Mouse (Mus musculus): ENCODE measurements around the gene Marf1.
"Not testable (repeated sequence)": the region's sequence is repeated elsewhere in the genome, so short reads cannot be mapped to it uniquely, and the experiment has no call there.

The Marf1 gene

DNA sequence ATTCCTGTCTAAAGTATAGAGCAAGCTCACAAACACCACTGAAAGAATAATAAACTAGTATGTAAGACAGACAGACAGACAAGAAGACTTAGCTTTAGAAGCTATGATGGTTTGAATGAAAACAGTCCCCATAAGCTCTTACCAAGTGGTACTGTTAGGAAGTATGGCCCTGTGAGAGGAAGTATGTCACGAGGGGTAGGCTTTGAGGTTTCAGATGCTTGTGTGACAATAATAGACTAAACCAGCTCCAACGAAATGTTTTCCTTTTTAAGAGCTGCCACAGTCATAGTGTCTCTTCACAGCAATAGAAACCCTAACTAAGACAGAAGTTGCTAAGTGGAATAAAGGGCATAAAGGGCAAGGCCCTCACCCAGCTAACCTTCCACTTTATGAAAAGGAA, 28.1 kb downstream of the Marf1 start:
- DNase-seq (ENCODE audit: low spot score): no peak

DNA sequence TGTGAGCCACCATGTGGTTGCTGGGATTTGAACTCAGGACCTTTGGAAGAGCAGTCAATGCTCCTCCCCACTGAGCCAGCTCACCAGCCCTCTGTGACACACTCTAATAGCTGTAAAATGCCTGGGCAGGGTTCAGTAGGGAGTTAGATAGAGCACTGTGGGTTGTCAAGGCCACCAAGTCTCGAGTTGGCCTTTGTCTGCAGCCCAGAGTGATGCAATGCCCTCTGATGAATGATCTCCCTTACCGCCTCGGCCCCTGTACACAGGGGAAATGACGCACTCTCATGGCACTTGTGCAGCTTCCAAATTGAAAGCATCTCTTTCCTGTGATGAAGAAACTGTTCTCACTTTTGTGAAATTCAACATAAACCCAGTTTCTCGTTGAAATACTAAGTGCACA, 31.3 kb downstream of the Marf1 start:
- no peak for DNase-seq (ENCODE audit: low spot score)

GRCm38 (mm10) chr16:14131376-14131775, 31.8 kb downstream of the Marf1 start:
- no peak for DNase-seq (ENCODE audit: low spot score)

DNA sequence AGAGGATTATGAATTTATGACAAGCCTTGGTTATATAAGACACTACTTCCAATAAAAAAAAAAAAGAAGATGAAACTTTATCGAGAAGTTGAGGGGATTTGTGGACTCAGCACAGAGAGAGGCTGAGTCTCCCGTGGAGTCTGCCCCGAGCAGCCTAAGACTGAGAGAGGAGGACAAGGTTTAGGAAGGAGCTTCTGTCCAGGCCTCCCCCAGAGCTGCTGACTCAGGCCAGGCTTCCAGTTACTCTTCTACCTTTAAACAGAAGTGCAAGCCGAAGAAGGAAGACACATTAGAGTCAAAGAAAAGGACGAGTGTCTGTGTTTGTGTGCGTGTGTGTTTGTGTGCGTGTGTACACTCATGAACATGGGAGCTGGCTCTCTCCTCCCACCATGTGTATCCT, 32.4 kb downstream of the Marf1 start:
- DNase-seq (ENCODE audit: low spot score): no peak

GRCm38 (mm10) chr16:14128977-14129376, 34.2 kb downstream of the Marf1 start:
- no peak for DNase-seq (ENCODE audit: low spot score)

DNA sequence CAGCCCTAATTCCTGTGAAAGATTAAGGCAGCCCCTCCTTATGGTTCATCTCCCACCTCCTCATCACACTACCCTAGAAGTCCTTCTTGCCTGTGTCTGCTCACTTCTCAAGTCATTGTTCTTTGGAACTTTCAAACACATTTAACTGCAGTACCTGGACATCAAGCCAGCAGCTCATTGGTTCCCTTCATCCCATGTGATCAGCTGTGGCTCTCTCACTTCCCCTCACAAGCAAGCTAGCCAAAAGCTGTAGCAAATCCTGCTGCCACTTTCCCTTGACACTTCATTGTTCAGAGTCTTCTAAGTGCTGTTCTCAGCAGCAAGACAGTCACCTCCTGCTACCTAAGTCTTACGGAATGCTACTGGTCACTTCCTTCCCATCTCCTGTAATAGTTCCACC, 37.9 kb downstream of the Marf1 start:
- DNase-seq (ENCODE audit: low spot score): no peak

DNA sequence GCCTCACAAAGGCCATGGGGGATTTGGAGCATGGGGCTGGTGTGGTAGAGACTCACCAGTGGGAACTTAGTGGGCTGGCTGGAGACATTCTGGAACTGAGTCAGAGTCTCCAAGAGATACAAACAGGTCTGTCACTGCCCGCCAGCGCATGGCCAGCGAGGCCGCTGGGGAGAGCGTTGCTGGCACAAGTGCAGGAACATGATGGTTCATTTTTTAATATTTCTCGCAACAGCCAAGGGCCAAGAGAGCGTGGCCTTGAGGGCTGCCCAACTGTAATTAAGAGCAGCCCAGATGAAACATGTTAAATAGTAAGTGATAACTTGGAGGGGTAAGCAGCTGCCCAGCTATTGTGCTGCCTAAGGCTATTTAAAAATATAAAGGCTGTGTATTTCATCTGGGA, 38.4 kb downstream of the Marf1 start:
- DNase-seq (ENCODE audit: low spot score): no peak

- DNase-seq (ENCODE audit: low spot score): no peak
Measured at GRCm38 (mm10) chr16:14123901-14124300, 39.2 kb downstream of the Marf1 start.

DNA sequence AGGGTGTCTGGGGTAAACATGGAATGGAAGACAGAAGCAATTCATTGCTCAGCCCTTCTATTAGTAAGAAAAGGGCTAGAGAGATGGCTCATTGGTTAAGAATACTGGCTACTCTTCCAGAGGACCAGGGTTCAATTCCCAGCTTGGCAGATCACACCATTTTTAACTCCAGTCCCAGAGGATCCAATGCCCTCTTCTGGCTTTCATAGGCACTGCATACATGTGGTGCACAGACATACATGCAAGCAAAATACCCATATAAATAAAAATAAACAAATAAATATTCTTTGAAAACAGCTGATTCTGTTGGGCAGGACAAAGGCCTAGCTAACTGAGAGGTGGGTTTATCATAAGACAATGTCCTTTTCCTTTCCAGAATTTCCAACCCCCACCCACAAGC, 40.6 kb downstream of the Marf1 start:
- DNase-seq (ENCODE audit: low spot score): no peak

DNA sequence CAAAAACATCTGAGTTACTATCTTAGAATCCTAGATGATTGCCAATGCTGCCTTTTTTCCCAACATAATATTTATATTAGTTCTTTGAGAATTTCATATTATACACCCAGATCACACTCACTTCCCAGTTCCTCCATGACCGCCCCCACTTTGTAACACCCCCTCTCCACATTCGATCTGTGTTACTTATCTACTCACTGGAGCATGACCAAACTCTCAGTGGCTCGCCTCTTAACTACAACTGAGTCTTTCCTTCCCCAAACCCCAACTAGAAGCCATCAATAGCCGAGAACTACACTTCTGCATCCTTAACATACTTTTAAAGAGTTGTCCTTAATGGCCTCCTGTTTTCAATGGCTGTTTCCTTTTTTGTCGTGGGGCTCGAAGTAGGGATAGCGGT, 41.6 kb downstream of the Marf1 start:
- DNase-seq (ENCODE audit: low spot score): no peak

GRCm38 (mm10) chr16:14120941-14121340, 42.2 kb downstream of the Marf1 start:
- no peak for DNase-seq (ENCODE audit: low spot score)

- DNase-seq (ENCODE audit: low spot score): no peak
Measured at GRCm38 (mm10) chr16:14117299-14117698, 45.9 kb downstream of the Marf1 start.

GRCm38 (mm10) chr16:14112742-14113141, 50.4 kb downstream of the Marf1 start:
- no peak for DNase-seq (ENCODE audit: low spot score)

DNA sequence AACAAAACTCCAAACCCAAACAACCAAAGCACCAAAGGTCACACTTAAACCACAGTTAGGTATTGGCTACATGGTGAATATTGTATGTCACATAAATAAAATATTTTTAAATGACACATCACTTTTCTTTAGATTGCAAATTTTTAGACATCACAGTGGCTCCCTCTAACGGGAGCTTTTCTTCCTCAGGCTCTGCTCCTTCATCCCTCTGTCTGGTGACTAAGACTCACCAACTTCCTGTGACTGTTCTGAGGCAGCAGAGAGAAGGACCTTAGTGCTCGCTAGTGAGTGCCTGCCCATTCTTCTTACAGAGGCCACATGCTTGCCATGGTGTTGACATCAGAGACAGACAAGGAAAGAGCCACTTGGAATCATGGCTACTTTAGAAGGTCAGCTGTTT, 51.0 kb downstream of the Marf1 start:
- no peak for DNase-seq (ENCODE audit: low spot score)

DNA sequence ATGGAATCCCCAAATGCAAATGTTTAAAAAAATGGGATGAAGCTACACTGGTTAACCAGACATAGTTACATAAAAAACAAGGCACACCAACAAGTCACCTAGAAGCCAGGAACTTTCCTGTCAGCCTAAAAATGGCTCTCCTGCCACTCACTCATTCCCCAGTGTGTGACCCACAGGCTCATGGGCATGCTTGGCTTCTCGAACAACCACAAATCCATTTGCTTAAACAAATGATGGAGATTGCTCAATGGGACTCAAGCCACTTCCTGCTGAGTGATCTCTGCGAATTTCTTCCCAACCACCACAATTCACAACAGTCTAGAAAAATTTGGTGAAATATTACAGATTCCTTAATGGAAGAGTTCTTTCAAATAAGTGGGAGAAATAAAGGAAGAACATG, 52.2 kb downstream of the Marf1 start:
- no peak for DNase-seq (ENCODE audit: low spot score)

DNA sequence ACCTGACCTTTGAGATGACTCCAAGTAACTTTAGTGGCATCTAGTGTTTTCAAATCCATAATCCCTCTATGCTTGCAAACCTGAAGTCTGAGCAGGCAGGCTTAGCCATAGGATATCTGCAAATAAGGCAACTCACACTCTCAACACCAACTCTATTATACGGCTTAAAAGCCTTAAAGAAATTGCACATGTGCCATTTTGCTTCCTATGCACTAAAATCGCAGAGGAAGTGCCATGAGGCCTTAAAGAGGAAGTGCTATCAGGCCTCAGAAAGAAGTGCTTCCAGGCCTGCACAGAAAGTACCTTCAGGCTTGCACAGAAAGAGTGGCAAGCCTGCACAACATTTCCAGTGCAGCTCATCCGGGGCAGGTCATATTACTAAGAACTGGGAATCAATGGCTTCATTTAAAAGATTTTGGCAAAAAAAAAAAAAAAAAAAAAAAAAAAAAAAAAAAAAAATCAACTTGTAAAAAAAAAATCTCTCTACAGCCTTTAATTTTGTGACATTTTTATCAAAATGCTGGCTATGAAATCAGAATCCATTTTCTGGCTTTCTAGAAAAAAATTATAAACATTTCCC, 53.4 kb downstream of the Marf1 start:
- DNase-seq (ENCODE audit: low spot score): no peak

GRCm38 (mm10) chr16:14105891-14106290, 57.3 kb downstream of the Marf1 start:
- no peak for DNase-seq (ENCODE audit: low spot score)

DNA sequence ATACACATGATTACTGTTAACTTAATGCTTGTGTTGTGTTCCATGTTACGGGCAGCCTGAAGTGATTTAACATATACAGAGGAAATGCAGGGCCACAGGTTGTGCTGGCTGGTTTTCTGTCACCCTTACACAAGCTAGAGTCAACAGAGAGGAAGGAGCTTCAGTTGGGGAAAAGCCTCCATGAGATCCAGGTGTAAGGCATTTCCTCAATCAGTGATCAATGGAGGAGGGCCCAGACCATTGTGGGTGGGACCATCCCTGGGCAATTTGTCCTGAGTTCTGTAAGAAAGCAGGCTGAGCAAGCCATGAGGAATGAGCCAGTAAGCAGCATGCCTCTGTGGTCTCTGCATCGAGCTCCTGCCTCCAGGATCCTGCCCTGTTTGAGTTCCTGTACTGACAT, 71.4 kb downstream of the Marf1 start:
- DNase-seq (ENCODE audit: low spot score): no peak

DNA sequence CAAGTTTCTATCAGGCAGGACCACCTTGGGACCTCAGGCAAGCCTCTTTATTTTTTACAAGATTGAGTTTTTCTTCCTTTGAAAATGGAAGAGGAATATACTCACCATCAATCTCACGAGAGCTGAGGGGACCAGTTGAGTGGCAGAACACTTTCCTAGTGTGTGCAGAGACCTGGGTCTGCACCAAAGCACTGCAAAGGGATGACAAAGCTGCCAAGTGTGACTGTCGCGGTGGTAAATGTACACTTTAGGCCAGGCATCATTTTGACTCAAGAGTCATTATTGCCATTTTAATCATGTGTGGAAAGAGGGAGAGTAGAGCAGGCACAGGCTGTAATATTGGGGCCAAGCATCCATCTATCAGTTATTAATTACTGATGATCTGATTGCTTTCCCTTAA, 73.9 kb downstream of the Marf1 start:
- no peak for DNase-seq (ENCODE audit: low spot score)

DNA sequence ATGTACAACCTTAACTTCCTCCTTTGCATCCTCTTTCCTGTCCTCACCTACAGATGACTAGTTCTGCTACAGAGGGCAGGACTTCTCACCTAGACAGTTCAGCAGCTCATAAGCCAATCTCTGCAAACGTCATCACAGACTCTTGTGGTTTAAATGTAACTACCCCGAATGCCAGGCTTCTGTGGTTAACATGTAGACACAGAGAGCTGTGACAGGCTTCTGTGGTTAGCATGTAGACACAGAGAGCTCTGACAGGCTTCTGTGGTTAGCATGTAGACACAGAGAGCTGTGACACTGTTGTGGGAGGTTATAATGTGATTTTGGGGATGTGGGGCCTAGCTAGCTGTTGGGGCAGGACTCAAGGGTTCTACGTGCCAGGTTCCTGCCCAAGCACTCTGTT, 74.9 kb downstream of the Marf1 start:
- no peak for DNase-seq (ENCODE audit: low spot score)

DNA sequence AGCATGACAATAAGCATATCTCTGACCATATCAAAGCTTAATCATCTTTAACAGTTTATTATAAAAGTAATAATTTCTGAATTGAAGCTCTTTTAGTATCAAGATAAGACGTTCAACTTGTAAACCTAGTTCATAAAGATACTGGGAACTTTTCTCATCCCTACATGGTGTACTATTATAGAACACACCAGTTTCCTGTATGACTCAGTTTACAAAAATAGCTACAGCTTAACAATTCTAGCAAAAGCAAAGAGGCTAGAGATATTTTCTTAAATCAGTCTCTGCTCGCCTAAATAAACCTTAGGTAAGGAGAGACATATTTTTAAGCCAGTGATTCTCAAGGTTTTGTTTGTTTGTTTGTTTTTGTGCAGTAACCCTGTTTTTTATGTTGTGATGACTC, 80.2 kb downstream of the Marf1 start:
- no peak for DNase-seq (ENCODE audit: low spot score)

DNA sequence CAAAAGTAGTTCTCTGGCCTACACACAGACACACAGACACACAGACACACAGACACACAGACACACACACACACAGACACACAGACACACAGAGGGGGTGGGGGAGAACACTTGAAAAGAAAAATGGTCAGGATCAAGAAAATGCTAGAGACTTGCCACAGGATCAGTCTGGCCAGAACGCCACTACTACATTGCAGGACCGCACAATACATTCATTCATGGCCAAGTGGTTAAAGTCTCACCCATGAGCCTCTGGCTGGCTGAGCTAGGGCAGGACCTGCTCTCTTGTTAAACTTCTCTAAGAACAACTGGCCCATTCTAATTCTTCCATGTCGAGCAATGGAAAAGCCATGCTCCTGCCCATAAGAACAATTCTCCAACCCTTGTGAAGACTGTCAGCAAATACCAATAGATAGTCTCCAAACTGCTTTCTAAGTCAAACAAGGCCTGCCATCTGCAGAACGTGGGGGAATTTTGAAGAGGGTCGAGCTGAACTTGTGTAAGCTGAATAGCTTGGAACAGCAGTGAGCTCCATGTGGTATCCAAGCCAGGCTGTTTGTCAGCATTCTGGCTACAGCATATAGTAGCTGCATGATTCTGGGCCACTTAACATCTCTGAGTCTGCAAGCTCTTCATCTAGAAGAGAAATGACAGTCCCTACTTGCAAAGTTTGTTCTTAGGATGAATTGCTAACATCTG, 92.5 kb downstream of the Marf1 start:
- no peak for DNase-seq (ENCODE audit: low spot score)

DNA sequence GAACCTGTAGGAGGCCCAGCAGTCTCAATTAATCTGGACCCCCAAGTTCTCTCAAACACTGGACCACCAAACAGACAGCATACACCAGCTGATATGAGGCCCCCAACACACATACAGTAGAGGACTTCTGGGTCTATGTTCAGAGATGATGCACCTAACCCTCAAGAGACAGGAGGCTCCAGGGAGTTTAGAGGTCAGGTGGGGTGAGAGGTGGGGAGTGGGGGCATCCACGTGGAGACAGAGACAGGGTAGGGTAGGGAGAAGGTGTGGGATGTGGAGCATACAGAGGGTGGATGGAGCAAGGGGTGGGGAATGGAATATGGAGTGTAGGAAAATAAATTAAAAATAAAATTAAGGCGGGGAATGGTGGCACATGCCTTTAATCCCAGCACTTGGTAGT, 94.5 kb downstream of the Marf1 start:
- DNase-seq (ENCODE audit: low spot score): not testable (repeated sequence)

- not testable (repeated sequence) for DNase-seq (ENCODE audit: low spot score)
Measured at GRCm38 (mm10) chr16:14066571-14066970, 96.6 kb downstream of the Marf1 start.
